Mouse (Mus musculus) lung, adult 2 months (tissue): Measurements from ENCODE around the gene Phlda1.

Experiments used
- CTCF ChIP-seq: fragments of 200-500 bp; IDR thresholded peaks from 2 replicates; pipeline ENCODE4 v1.5.1; 2011; ENCODE audit warnings: mild to moderate bottlenecking, low read length, control low read depth; ENCODE audit not compliant: insufficient read depth
- POLR2A ChIP-seq: fragments of 200-500 bp; IDR thresholded peaks from 2 replicates; pipeline ENCODE4 v1.6.1; 2011; ENCODE audit warnings: low read depth, mild to moderate bottlenecking, control low read depth, low read length, borderline replicate concordance; ENCODE audit errors: extremely low read depth

GRCm38 (mm10) chr10:111499892-111500291 lies 6.2 kb upstream of the Phlda1 start:
- TF ChIP-seq CTCF (no peak), POLR2A (no peak)
